Mouse (Mus musculus) A20 (cell line): ENCODE measurements around the gene Pde2a.

ENCODE experiments used
- DNase-seq: peaks from one replicate; pipeline ENCODE4 v3.0.0-alpha.2; 2011; ENCODE audit warnings: low read depth, low spot score

Gene Pde2a

DNA sequence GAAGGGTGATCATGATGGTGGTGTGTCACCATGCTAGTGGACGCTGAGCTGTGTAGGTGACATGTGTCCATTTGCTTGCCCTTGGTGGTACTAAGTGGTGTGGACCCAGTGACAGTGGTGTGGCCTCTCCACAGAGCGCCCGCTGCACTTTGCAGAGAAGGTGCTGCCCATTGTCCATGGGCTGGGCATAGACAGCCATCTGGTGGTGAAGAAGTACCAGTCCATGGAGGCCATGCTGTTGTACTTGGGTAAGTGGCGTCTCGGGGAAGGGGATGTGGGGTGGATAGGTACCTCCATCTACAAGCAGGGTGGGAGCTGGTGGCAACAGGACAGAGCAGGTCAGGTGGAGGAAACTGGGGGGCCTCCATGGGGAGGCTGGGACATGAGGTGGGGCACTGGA, 17.7 kb upstream of the Pde2a start:
- DNase-seq, result no peak

DNA sequence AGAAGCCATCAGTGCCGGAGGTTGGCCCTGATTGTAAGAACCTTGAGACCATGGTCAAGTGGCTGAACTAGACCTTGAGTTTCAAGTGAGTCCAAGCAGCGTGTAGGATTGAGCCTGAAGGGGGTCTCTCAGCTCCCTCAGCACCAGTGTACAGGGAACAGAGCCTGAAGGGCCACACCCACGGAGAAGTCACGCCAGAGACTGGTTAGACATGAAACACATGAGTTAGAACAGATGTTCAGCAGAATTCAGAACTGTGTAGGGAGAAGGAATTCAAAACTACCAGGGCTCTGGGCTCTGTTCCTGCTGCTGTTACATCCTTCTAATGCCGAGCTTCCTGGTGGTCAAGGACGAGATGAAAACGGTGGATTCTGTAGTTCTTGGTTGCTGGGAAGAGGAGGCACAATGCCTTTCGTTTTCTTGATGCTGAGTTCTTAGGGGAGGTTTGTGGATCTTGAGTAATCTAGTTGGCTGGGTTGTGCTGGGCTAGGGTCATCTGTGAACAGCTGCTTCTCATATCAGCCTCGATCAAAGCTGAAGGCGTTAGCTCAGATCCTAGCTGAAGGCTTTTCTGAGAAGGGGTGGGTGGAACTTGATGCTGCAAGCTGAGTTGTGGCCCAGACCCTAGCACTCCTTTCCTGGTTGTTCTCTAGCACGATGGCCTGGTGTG, 11.1 kb upstream of the Pde2a start, which contains the start of gene Gm45837:
Gene Gm45837 (plus strand): TSS at position 620 of the 670 bp plus-strand sequence.
- no peak for DNase-seq

DNA sequence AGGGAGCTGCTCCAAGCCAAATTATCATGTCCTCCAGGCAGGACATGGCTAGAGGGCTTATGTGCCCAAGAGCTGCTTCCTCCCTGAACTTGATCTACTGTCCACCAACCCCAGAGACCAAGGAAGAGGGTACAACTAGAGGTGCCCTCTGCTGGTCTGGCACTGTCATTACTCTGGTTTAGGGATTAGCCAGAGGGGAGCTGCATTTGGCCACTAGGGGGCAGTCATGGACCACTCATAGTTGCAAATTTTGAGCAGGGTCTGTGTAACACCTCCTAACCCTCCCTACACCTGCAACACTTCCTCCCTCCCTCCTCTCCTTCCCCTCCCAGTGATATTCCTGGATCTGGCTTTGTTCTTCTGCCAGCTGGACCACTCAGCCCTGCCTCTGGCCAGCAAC, 8.7 kb upstream of the Pde2a start:
- peak; percentile 84 for DNase-seq

DNA sequence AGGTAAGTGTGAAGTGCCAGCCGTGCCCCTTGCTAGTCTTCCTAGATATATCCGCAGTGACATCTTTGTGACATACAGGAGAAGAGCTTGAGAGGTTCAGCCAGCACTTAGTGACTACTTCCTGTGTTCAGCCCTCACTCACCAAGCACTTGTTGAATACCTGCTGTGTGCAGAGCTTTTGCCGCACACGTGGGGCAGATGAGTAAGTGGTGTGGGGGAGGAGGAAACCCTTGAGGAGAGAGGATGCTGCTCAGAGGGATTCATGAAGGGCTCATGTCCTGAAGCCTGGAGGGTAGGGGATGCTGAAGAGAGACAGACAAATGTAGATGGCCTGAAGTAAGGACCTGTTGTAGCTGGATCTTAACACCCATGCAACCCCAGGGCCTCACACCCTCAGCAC, 7.3 kb upstream of the Pde2a start:
- no peak for DNase-seq

DNA sequence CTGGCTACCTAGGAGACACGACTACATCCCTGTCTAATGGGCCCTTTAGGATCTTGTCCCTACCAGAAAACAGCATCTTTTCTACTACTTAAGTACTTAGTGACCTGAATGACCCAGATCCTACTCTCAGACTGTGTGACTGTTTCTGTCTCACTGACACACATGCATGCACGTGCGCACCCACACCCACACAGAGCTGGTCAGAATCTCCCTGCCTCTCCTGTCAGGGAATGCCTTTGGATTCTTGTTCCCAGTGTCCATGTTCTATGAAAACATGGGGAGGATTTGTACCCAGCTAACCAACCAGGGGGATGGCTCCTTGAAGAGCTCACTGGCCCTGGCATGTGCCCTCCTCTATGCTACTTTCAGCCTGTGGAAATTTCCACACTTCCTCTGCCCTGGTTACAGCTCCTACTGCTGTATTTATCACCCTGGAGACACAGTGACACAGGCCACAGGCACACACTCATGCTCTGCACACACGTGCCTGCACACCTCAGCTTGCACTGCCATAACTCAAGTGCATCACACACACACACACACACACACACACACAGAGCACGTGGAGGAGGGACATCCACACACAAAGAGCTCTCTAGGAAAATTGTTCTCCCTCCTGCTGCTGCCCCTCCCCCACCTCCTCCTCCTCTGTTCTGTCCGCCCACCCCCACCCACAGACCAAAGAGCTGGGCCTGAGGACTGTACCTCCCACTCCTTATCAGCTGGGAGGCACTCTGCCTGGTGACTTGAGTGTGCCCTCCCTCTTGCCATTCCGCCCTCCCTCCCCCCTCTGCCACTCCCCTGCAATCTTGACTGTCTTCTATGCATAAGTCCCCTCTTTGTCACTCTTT, 6.6 kb upstream of the Pde2a start:
- no peak for DNase-seq

DNA sequence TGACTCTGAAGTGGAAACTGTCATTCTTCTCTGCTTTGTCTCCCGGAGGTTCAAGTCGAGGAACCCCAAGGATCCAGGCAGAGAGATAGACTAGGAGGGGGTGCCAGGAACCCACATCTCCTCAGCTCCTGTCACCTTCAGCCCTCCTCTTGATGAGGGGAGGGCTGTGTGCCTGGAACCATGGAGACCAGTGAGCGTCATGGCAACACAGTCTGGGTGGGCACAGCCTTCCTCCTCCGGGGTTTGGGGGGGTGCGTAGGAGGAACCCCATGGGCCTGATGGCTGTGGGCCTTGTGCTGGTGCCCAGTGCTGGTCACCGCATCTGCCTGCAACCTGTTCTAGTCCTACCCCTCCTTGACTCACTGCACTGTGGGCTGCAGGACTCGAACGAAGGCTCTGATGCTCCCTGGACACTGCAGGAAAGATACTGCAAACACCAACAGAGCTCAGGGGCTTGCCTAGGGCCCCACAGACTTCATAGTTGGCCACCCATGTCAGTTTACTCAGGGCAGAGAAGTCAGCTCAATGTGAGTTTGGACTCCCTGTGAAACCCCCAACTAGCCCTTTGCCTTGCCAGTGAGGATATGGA, 5.9 kb upstream of the Pde2a start:
- DNase-seq, result no peak

DNA sequence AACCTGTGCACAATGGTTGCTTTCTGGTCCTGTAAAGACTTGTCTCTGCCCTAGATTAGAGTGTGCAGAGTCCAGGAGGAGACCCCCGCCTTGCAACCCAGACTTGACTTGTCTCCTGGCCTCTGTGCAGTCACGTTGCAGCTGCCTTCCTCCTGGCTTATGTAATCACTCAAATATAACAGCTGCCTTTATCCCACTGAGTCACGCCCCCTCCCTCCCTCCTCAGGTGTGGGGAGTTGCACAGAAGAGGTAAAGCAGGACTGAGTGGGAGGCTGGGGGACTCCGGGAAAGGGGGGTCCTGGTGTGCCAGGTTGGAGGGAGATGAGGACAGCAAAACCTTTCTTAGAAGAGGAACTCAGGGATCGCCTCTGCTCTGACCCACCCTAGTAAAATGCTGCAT, 5.1 kb upstream of the Pde2a start:
- DNase-seq, result no peak

DNA sequence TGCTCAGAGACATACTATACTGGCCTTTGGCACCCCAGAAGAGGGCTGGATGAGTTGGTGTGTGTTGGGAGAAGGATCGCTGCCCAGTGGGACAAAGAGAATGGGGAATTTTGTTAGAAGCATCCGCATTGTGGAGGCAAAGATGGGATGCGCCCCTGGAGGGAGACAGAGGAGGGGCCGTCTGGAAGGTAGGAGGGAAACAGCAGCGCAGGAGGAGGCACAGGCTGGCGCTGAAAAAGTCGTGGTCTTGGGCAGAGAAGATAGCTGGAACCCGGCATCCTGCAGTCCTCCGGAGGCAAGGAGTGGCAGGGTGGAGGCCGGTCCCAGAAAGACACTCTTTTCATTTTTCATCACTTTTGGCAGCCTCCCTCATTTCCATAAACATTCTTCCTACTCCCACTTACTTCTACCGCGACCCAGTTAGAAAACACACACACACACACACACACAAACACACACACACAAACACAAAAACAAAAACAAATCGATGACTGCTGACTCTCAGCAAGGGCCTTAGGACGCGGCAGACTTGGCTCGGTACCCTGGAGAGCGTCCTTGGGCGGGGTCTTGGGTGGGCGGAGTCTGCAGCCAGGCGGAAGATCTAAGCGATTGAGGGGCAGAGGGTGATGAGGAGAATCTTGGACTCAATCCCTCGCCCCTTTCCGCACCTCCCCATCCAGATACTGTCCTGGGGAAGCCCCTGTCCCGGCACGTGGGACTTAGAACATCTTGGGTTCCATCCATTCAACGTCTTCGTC, 2.3 kb upstream of the Pde2a start:
- DNase-seq, result peak; percentile 29

DNA sequence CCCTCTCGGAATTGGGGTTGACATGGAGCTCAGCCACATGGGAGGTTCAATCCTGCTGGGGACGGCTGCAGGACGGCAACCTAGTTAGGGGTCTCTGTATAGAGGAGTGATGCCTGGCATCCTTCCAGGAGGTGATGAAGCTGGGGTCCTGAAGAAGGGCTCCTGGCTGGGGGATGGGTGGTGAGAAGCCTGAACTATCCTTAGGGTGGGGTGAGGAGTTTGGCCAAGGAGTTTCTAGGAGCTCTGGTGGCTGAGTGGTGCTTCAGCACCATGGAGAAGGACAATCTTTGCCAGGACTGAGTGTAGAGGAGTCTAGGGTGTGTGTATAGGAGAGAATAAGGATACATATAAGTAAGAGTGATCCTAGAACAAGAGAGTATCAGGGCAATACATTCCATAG, 578 bp downstream of the Pde2a start:
- no peak for DNase-seq

DNA sequence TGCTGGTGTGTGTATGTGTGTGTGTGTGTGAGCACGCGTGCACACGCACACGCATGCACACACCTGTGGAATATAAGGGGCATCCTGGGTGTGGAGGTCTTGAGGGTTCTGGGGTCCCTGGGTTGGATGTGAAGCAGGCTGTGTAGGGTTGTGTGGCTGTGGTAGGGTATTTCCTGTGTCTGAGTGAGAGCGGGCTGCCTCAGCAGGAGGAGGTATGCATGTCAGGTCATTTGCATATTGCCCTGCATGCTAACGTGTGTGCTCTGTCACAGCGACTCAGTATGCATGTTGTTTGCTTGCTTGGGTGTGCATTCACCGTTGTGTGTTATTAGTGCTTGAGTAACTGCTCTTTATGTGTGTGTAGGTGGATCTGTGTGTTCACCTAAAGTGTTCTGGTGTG, 1.2 kb downstream of the Pde2a start:
- DNase-seq, result no peak

DNA sequence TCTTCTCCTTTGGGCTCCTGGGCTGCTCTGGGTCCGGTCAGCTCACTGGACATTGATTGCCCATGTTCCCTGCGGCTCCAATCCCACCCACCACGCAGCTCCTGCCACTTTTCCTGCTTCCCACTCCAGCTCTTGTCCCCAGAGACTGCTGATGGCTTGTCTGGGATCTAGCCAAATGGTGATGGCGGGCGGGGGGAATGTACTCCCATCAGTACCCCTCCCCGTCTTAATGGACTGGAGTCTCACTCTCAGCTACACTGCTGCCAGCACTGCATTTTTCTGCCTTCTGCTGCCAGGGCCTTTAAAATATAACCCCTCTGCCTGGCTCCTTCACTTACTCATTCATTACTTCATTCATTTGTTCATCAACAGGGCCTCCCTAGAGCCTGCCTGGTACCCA, 2.5 kb downstream of the Pde2a start:
- DNase-seq, result no peak

DNA sequence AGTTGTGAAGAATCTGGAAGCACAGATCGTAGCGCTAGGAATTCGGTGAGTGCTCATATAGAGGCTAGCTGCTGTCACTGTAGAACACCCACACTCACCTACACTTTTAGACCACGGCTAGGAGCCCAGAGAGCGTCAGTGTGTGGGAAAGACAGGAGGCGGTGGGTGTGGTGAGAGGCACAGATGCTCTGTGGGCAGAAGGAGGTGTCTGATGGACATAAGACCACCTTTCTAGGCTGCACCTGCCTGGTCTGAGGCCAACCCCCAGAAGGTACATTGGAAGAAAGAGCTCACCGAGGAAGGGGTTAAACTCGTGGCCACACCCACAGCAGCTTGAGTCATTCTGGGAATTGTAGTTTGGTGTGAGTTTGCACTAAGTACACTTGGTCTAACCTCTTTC, 5.2 kb downstream of the Pde2a start:
- DNase-seq, result no peak

DNA sequence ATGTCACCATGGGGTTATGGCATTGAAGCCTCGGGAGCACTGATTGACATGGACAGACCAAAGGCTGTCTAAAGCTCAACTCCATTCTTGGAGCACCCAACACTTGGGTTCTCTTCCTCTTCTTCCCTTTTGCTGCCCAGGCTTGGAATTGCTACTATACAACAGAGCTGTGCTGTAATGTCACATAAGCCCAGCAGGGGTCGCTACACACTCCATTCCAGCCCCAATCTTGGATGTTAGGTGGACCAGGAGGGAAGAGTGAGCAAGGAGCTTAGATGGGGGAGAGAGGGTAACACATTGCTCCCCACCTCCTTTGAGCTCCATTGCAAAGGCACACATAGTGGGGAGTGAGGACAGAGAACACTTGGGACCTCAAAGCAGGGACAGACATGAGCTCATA, 6.2 kb downstream of the Pde2a start:
- peak; percentile 43 for DNase-seq

DNA sequence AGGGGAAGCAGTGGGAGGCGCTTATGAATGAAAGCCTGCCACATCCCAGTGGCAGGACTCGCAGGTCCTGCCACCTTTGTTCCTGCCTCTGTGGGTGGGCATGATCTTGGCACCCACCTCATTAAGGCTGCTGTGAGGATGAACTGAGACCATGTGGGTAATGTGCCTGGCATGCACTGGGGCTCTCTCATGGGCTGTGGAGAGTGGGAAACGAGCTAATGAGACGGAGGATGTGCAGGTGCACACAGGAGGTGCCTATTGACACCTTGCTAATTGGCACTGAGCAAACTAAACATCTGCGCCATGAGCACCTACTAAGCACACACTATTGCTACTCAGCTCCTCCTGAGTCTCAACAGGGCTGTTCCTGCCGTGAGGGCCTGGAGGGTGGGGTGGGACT, 13.5 kb downstream of the Pde2a start:
- DNase-seq, result no peak

DNA sequence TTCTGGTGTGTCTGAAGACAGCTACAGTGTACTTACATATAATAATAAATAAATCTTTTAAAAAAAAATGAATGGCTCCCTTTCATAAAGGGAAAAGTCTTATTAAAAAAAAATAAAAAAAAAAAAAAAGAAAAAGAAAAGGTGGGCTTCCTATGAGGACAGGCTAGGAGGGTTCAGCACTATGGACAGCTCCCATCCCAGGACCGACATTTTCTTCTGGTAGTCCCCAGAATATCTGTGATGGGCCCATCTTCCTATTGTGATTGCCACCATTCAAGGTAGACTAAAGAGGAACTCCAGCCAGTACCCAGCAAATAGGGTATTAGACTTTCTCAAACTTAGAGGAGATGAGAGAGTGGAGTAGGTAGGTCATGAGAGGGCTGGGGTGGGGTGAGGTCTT, 16.4 kb downstream of the Pde2a start:
- DNase-seq, result no peak

DNA sequence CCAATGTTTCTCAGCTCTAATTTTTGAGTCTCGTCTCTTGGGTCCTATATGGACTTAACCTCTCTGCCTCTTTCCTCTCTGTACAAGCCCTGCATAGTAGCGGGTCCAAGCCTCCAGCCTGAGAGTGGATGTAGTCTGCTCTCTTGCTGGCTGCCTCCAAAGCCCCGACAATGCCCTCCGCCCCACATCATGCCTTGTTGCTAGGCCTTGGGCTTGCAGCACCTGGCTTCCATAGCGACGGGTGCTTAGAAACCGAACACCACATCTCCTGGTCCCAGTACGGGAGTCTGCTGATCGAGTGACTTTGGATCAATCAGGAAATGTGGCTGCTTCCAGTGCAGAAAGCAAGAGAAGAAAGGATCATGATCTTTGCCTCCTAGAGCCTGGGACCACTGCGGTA, 21.6 kb downstream of the Pde2a start:
- DNase-seq, result no peak

DNA sequence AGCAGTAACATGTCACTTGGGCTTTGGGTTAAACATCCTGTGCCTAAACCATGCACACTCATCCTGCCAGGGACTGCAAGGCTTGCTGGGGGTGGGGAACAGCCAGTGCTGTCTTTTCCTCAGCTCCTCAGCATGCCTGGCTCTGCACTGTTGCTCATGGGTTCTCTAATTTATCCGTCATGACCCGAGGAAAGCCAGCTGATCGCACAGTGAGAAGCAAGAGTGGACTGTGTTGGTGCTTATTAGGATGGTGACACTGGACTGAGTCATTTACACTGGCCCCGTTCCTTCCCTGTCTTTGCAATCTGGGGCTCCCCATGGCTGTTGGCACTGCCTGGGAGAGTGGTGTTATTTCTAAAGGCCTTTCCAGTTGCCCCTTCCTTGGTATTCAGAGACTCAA, 22.7 kb downstream of the Pde2a start:
- no peak for DNase-seq

DNA sequence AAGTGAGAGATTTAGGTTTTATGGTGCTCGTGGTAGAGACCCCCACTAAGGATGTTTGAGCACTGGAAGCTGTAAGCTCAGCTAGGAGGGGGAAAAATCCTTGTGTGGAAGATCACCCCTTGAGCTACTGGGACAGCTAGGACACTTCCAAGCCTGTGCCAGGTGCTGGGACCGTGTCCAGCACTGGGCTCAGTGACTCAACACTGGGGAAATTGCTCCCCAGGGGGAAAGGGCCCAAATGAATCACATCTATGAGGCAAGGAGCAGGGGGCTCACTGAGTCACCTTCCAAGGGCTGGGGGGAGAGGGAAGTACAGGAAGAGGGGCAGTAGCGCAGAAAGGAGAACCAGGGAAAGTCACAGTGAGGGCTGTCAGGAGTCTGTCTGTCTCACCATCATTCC, 28.4 kb downstream of the Pde2a start:
- no peak for DNase-seq

DNA sequence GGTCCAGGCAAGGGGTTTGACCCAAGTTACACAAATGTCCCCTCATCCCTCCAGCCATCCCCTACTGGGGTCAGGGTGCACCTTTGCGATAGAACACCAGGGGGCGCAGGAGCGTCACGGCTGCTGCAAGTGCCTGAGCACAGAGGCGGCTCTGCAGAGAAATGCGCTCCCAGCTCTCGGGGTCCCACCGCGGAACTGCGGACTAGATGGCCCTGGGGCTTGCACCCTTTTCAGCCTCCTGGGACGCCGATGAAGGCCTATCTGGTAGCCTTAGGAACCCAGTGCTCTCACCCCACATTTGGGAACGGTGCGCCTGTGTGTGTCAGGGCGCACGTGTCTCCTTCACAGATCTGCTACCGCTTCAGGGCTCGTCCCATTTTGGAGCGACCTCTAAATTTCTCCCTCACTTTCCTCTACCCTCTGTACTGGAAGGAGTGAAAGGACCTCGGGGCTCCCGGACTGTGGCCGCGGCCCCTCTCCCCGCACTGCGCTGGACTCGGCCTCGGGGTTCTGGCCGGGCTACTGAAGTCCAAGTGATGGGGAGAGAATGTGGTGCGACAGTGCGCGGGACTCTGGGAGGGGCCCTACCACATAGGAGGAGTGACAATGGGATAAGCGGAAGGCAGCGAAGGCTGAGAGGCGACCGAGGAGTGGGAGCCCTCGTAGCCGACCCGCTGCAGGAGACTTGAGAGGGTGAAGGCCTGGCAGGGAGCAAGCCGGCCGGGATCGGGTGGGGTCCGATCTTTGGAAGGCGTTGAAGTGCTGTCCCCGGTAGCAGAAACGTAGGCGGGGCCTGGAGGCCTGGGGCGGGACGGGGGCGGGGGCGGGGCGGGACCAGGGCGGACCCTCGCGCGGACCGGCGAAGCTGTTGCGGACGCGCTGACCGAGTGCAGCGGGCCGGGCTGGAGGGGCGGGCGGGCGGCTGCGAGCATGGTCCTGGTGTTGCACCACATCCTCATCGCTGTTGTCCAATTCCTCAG, 29.2 kb downstream of the Pde2a start:
- peak; percentile 70 for DNase-seq

DNA sequence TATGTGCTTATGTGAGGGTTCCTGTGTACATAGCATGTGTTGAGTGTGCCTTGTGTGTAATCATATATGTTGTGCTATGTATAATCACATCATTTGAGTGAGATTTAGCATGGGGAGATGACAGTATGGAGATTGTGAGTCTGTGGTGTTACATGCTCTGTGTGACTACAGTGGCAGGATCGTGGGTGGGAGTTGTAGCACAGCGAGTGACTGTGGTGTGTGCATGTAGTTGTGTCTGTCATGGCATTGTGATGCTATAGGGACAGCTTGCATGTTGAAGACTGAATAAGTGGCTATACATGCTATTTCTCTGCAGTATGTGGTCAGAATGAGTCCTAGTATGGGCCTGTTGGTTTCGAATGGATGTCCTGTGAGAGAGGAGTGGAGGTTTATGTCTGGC, 31.2 kb downstream of the Pde2a start:
- DNase-seq, result no peak

DNA sequence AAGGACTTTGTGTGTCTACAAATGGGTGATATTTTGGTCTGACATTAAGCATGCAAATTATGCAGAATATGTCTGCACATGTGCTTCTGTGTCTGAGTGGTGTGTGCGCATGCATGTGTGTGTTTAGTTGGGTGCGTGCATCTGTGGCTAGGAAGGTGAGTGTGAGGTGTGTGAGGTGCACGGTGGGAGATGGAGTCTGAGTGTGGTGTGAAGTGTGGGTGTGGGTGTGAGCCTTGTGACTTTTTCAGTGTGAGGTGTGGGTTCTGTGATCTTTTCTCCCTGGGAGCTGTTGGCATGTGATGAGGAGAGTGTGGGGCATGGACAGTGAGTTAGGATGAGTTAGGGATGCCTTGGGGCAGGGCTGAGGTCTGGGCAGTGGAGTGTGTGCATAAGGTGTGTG, 31.8 kb downstream of the Pde2a start:
- no peak for DNase-seq
